Comparison of ENCODE assay signal across 9 mouse cellular contexts in genomic region chr11:78019676-78020075, GRCm38 (mm10). TPM values are rescaled to one million over a fixed set of nuclear protein-coding genes. Genes with fewer than 3 reads are reported as not detected.
DNase-seq lines count a peak whose midpoint lies in the region; ATAC-seq and TF ChIP-seq lines count a peak whose summit lies in the region.
"Had no signal": no experiment of that assay in that cellular context is flagged by ENCODE, and none has a peak within 500 bp of the region (broad histone marks: within the 10 kb centered on the region; RNA-seq: fewer than 3 reads in every experiment).

No protein-coding gene starts in this region.

- WGBS in heart, adult 2 months, result 17% methylated on average over 4 of the region's 4 CpGs
- 19% methylated on average over 4 of the region's 4 CpGs for WGBS in heart, embryonic 11.5 days (ENCODE audit: insufficient replicate concordance)
- 19% methylated on average over 4 of the region's 4 CpGs for WGBS in embryonic facial prominence, embryonic 11.5 days
- WGBS in midbrain, embryonic 10.5 days, result 28% methylated on average over 4 of the region's 4 CpGs

- H3K27ac ChIP-seq in heart, adult 2 months, result no peak overlapping the region
- H3K27ac ChIP-seq in heart, embryonic 11.5 days (ENCODE audit: low read depth, low read length), result no peak overlapping the region; the same call in 1 of the 2 replicates
- H3K27ac ChIP-seq in embryonic facial prominence, embryonic 11.5 days (replicated peaks; ENCODE audit: low read depth, low read length), result no peak overlapping the region
- no peak overlapping the region for H3K27ac ChIP-seq in left cerebral cortex, adult 2 months
- H3K27ac ChIP-seq in midbrain, embryonic 10.5 days (replicated peaks), result no peak overlapping the region
- H3K27ac ChIP-seq: neural tube, embryonic 12.5 days had no signal

- no peak for TF ChIP-seq EP300 in heart, adult 2 months (IDR thresholded peaks at IDR 0.05; ENCODE audit: insufficient read depth, low read depth, low read length)

- intact Hi-C loops in heart, adult 2 months (cut with DNase I), result loop anchor here (2.0 kb wide), 2 partner anchors 35 to 157 kb away; partner anchors contain the start of genes Nek8 and Tlcd1
- intact Hi-C loops in heart, postnatal 10 days (cut with DNase I), result loop anchor here (2.0 kb wide), 1 partner anchor 159 kb away; no protein-coding TSS in a partner anchor
- intact Hi-C loops in left cerebral cortex, adult 2 months (cut with DNase I), result loop anchor here (1.0 kb wide), 1 partner anchor 160 kb away; no protein-coding TSS in a partner anchor

- no peak for TF ChIP-seq POLR2A in heart, adult 2 months (IDR thresholded peaks at IDR 0.05; ENCODE audit: insufficient read depth, low read depth, low read length)

- peaks cover 26% of the 10 kb centered on the region for H3K36me3 ChIP-seq in heart, adult 2 months (ENCODE audit: control insufficient read depth, insufficient read depth, low read length)
- peaks cover 60% of the 10 kb centered on the region for H3K36me3 ChIP-seq in heart, embryonic 11.5 days (ENCODE audit: control insufficient read depth, insufficient read depth, low read length)
- H3K36me3 ChIP-seq in embryonic facial prominence, embryonic 11.5 days (replicated peaks; ENCODE audit: control insufficient read depth, insufficient read depth, low read depth, low read length), result peaks cover 43% of the 10 kb centered on the region
- peaks cover 100% of the 10 kb centered on the region for H3K36me3 ChIP-seq in midbrain, embryonic 10.5 days

- no peak overlapping the region for H3K4me2 ChIP-seq in heart, embryonic 11.5 days
- no peak overlapping the region for H3K4me2 ChIP-seq in embryonic facial prominence, embryonic 11.5 days (ENCODE audit: low read depth, low read length)
- H3K4me2 ChIP-seq: neural tube, embryonic 12.5 days had no signal

- peak; percentile 63 to 81 for DNase-seq in heart, adult 2 months
- DNase-seq in adrenal gland, postnatal 14 days, result peak; percentile 79
- peak; percentile 87 for DNase-seq in embryonic facial prominence, embryonic 11.5 days (ENCODE audit: low spot score)
- DNase-seq in heart, postnatal 10 days, result peak; percentile 73 to 86
- peak; percentile 68 to 77 for DNase-seq in left cerebral cortex, adult 2 months (ENCODE audit: extremely low spot score in 1 of 2, low spot score in 2 of 2)
- DNase-seq in midbrain, embryonic 10.5 days (ENCODE audit: low spot score), result peak; percentile 71
- peak; percentile 54 for DNase-seq in spleen, adult 12 weeks (ENCODE audit: low spot score)

- no peaks in the 10 kb centered on the region for H3K9me3 ChIP-seq in heart, embryonic 11.5 days (replicated peaks; ENCODE audit: control insufficient read depth, low read length)
- H3K9me3 ChIP-seq in embryonic facial prominence, embryonic 11.5 days (replicated peaks; ENCODE audit: control insufficient read depth, low read length), result no peaks in the 10 kb centered on the region
- H3K9me3 ChIP-seq in midbrain, embryonic 10.5 days (replicated peaks), result no peaks in the 10 kb centered on the region
- H3K9me3 ChIP-seq: neural tube, embryonic 12.5 days had no signal

- no peaks in the 10 kb centered on the region for H3K79me2 ChIP-seq in heart, adult 2 months (replicated peaks; ENCODE audit: control insufficient read depth, insufficient read depth, low read length)

- peaks cover 6% of the 10 kb centered on the region for H3K4me1 ChIP-seq in heart, adult 2 months (ENCODE audit: control insufficient read depth, insufficient read depth, low read length)
- H3K4me1 ChIP-seq in heart, embryonic 11.5 days (ENCODE audit: control insufficient read depth, insufficient read depth, low read length), result no peaks in the 10 kb centered on the region; the same call in 1 of the 2 replicates
- H3K4me1 ChIP-seq in embryonic facial prominence, embryonic 11.5 days (ENCODE audit: control insufficient read depth, insufficient read depth, low read length), result no peaks in the 10 kb centered on the region
- no peaks in the 10 kb centered on the region for H3K4me1 ChIP-seq in midbrain, embryonic 10.5 days
- H3K4me1 ChIP-seq: neural tube, embryonic 12.5 days had no signal

- H3K4me3 ChIP-seq in heart, adult 2 months, result no peak overlapping the region
- no peak overlapping the region for H3K4me3 ChIP-seq in heart, embryonic 11.5 days (ENCODE audit: low read depth, low read length)
- H3K4me3 ChIP-seq in embryonic facial prominence, embryonic 11.5 days (ENCODE audit: low read depth, low read length), result no peak overlapping the region
- H3K4me3 ChIP-seq in left cerebral cortex, adult 2 months, result no peak overlapping the region
- H3K4me3 ChIP-seq in midbrain, embryonic 10.5 days, result no peak overlapping the region
- H3K4me3 ChIP-seq: neural tube, embryonic 12.5 days had no signal

- no peak overlapping the region for H3K9ac ChIP-seq in heart, adult 2 months (ENCODE audit: low read depth, low read length)
- no peak overlapping the region for H3K9ac ChIP-seq in heart, embryonic 11.5 days (ENCODE audit: low read depth, low read length)
- H3K9ac ChIP-seq in embryonic facial prominence, embryonic 11.5 days (replicated peaks; ENCODE audit: low read length), result no peak overlapping the region
- H3K9ac ChIP-seq: neural tube, embryonic 12.5 days had no signal

- no peak for ATAC-seq in heart, embryonic 11.5 days (replicated peaks; ENCODE audit: insufficient number of reproducible peaks, low FRiP score, low TSS enrichment)
- ATAC-seq in embryonic facial prominence, embryonic 11.5 days (replicated peaks; ENCODE audit: insufficient number of reproducible peaks, low FRiP score, low TSS enrichment, low read depth), result no peak

- TF ChIP-seq CTCF in heart, adult 2 months (IDR thresholded peaks at IDR 0.05), result peak; percentile 91
- peak; percentile 97 for TF ChIP-seq CTCF in left cerebral cortex, adult 2 months (IDR thresholded peaks at IDR 0.05)

- H3K27me3 ChIP-seq in heart, adult 2 months (ENCODE audit: control insufficient read depth, insufficient read depth, low read length), result no peaks in the 10 kb centered on the region
- H3K27me3 ChIP-seq in heart, embryonic 11.5 days (ENCODE audit: control insufficient read depth, insufficient read depth, low read length), result no peaks in the 10 kb centered on the region
- no peaks in the 10 kb centered on the region for H3K27me3 ChIP-seq in embryonic facial prominence, embryonic 11.5 days (ENCODE audit: control insufficient read depth, insufficient read depth, low read length)
- H3K27me3 ChIP-seq in midbrain, embryonic 10.5 days (ENCODE audit: low read depth, poor library complexity, severe bottlenecking), result no peaks in the 10 kb centered on the region
- H3K27me3 ChIP-seq: neural tube, embryonic 12.5 days had no signal

RNA-seq across cellular contexts. Expression of gene Dhrs13, which starts 12.4 kb away (rescaled TPM):
- 1 to 10 TPM; 4.0 to 4.8 TPM for total RNA-seq in heart, adult 2 months (2021)
- polyA plus RNA-seq in heart, adult 2 months (2012; rRNA removed), result 3.5 and 4.7 TPM in 2 replicates
- 12.3 and 15.8 TPM in 2 replicates for polyA plus RNA-seq in heart, embryonic 11.5 days (2014; fragmentation: Nextera tagmentation; extraction: Ambion mirVana)
- 9.9 and 10.3 TPM in 2 replicates for total RNA-seq in adrenal gland, postnatal 14 days (2021)
- 17.3 and 19.5 TPM in 2 replicates for polyA plus RNA-seq in embryonic facial prominence, embryonic 11.5 days (2014; fragmentation: Nextera tagmentation; extraction: Ambion mirVana)
- 1 to 10 TPM; 4.9 to 7.4 TPM for total RNA-seq in heart, postnatal 10 days (2021)
- total RNA-seq in left cerebral cortex, adult 2 months (2021), result 1 to 10 TPM; 5.5 to 6.3 TPM
- 16.7 and 17.7 TPM in 2 replicates for polyA plus RNA-seq in midbrain, embryonic 10.5 days (2016; fragmentation: Nextera tagmentation; extraction: Ambion mirVana)

RNA-seq across cellular contexts. Expression of gene Flot2, which starts 18.1 kb away (rescaled TPM):
- 10 to 100 TPM; 51.7 to 59.9 TPM for total RNA-seq in heart, adult 2 months (2021)
- polyA plus RNA-seq in heart, adult 2 months (2012; rRNA removed), result 118 and 172 TPM in 2 replicates
- polyA plus RNA-seq in heart, embryonic 11.5 days (2014; fragmentation: Nextera tagmentation; extraction: Ambion mirVana), result 62.0 and 67.1 TPM in 2 replicates
- total RNA-seq in adrenal gland, postnatal 14 days (2021), result 74.3 and 81.5 TPM in 2 replicates
- 40.4 and 45.7 TPM in 2 replicates for polyA plus RNA-seq in embryonic facial prominence, embryonic 11.5 days (2014; fragmentation: Nextera tagmentation; extraction: Ambion mirVana)
- 10 to 100 TPM; 85.1 to 90.8 TPM for total RNA-seq in heart, postnatal 10 days (2021)
- total RNA-seq in left cerebral cortex, adult 2 months (2021), result 10 to 100 TPM; 91.2 to 96.0 TPM
- 75.7 and 76.4 TPM in 2 replicates for polyA plus RNA-seq in midbrain, embryonic 10.5 days (2016; fragmentation: Nextera tagmentation; extraction: Ambion mirVana)

RNA-seq across cellular contexts. Expression of gene Phf12, which starts 37.1 kb away (rescaled TPM):
- total RNA-seq in heart, adult 2 months (2021), result 10 to 100 TPM; 23.6 to 30.5 TPM
- 22.3 and 25.3 TPM in 2 replicates for polyA plus RNA-seq in heart, adult 2 months (2012; rRNA removed)
- polyA plus RNA-seq in heart, embryonic 11.5 days (2014; fragmentation: Nextera tagmentation; extraction: Ambion mirVana), result 9.1 and 14.2 TPM in 2 replicates
- total RNA-seq in adrenal gland, postnatal 14 days (2021), result 52.2 and 60.9 TPM in 2 replicates
- polyA plus RNA-seq in embryonic facial prominence, embryonic 11.5 days (2014; fragmentation: Nextera tagmentation; extraction: Ambion mirVana), result 14.5 and 16.6 TPM in 2 replicates
- total RNA-seq in heart, postnatal 10 days (2021), result 10 to 100 TPM; 39.5 to 41.7 TPM
- 10 to 100 TPM; 58.9 to 59.2 TPM for total RNA-seq in left cerebral cortex, adult 2 months (2021)
- 15.8 and 19.0 TPM in 2 replicates for polyA plus RNA-seq in midbrain, embryonic 10.5 days (2016; fragmentation: Nextera tagmentation; extraction: Ambion mirVana)
